Mouse (Mus musculus) frontal cortex, postnatal 36 days (tissue): ENCODE data around the gene Fbxo30.
"Not testable (repeated sequence)": the region's sequence is repeated elsewhere in the genome, so short reads cannot be mapped to it uniquely, and the experiment has no call there.

Experiments
- DNase-seq, 2 experiments: peaks; one replicate each; pipeline ENCODE4 v3.0.0; 2022; ENCODE audit warnings: low spot score in 2 of 2

Gene Fbxo30

GRCm38 (mm10) chr10:11280578-11281463, at the start of gene Fbxo30:
Gene Fbxo30 (plus strand): TSS chr10:11281330.
- DNase-seq = peak; percentile 86 to 89

GRCm38 (mm10) chr10:11233208-11233607, 47.9 kb upstream of the Fbxo30 start:
- no peak for DNase-seq

GRCm38 (mm10) chr10:11242988-11243387, 38.1 kb upstream of the Fbxo30 start:
- DNase-seq = not testable (repeated sequence)

- DNase-seq = no peak
Measured at GRCm38 (mm10) chr10:11248210-11248609, 32.9 kb upstream of the Fbxo30 start.

- no peak for DNase-seq
Measured at GRCm38 (mm10) chr10:11250247-11250997, 30.7 kb upstream of the Fbxo30 start.

GRCm38 (mm10) chr10:11253581-11253980, 27.5 kb upstream of the Fbxo30 start:
- DNase-seq = not testable (repeated sequence)

GRCm38 (mm10) chr10:11260119-11260518, 21.0 kb upstream of the Fbxo30 start:
- DNase-seq = no peak

- not testable (repeated sequence) for DNase-seq
Measured at GRCm38 (mm10) chr10:11262292-11262691, 18.8 kb upstream of the Fbxo30 start.

GRCm38 (mm10) chr10:11263795-11264194, 17.3 kb upstream of the Fbxo30 start:
- DNase-seq = not testable (repeated sequence)

GRCm38 (mm10) chr10:11269165-11269564, 12.0 kb upstream of the Fbxo30 start:
- no peak for DNase-seq

GRCm38 (mm10) chr10:11274431-11274830, 6.7 kb upstream of the Fbxo30 start:
- no peak for DNase-seq

GRCm38 (mm10) chr10:11280235-11280577, 924 bp upstream of the Fbxo30 start:
- no peak for DNase-seq

- DNase-seq = peak in 1 of 2 experiments; percentile 17
Measured at GRCm38 (mm10) chr10:11281498-11282305, 572 bp downstream of the Fbxo30 start.

GRCm38 (mm10) chr10:11282306-11282631, 1.1 kb downstream of the Fbxo30 start:
- DNase-seq = no peak

GRCm38 (mm10) chr10:11298418-11298817, 17.3 kb downstream of the Fbxo30 start:
- DNase-seq = no peak

- no peak for DNase-seq
Measured at GRCm38 (mm10) chr10:11305365-11306053, 24.4 kb downstream of the Fbxo30 start.

GRCm38 (mm10) chr10:11306054-11306367, 24.9 kb downstream of the Fbxo30 start:
- DNase-seq = no peak

- no peak for DNase-seq
Measured at GRCm38 (mm10) chr10:11309866-11310265, 28.7 kb downstream of the Fbxo30 start.

- no peak for DNase-seq
Measured at GRCm38 (mm10) chr10:11310481-11310880, 29.4 kb downstream of the Fbxo30 start.

- not testable (repeated sequence) for DNase-seq
Measured at GRCm38 (mm10) chr10:11317856-11318454, 36.8 kb downstream of the Fbxo30 start.

GRCm38 (mm10) chr10:11319446-11319970, 38.4 kb downstream of the Fbxo30 start:
- DNase-seq = no peak
